Mouse (Mus musculus): ENCODE measurements around the gene Tigd3. TPM values are rescaled to one million over a fixed set of nuclear protein-coding genes. Genes with fewer than 3 reads are reported as not detected.
A peak's percentile ranks its signal among the peaks of the same experiment; 100 is the strongest.

Gene Tigd3
- polyA plus RNA-seq, 1 experiment from 2014 or later: 1.4 TPM

DNA sequence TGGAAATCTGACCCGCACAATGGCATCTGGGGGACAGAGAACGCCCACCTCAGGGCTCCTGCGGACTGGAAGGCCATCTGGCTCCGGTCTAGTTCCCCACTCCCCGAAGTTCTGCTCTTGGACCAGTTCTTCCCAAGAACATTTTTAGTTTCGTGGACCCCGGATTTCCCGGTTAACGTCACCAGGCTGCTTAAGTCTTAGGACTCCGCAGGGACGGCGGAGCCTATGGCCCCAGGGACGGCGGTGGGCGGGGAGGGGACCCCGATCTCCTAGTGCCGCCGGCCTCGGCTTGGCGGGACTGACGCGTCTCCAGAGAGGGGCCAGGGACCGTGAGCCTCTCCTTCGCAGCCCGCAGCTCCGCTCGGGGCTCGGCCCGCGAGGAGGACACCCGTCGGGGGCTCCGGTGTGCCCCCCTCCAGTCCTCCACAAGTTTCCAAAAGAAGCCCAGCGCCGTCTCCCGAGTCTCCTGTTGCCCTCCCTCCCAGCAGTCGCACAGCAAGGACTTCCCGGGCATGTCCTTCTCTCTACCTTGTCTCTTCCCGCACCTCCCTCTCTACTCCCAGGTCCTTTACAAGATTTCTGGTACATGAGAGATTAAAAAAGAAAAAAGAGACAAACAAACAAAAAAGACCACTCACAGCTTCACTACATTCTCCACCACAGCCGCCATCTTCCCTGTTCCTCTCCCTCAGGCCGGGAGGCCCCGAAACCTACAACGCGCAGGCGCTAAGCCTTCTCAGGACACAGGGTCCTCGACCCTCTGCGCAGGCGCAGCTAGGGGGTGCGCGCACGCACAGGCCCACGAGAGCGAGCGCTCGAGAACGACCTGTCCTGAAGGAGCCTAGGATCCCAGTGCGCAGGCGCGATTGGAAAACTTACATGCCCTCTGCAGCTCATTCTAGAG is 18.4 kb upstream of the Tigd3 start:
- under 1% methylated on average over 52 of the region's 59 CpGs for WGBS
- H3K4me1 ChIP-seq (ENCODE audit: control insufficient read depth, insufficient read depth, low read length): peaks cover 23% of the 10 kb centered on the region
- peak overlapping the region; percentile 77 for H3K4me3 ChIP-seq (ENCODE audit: low read depth, low read length)
- no peaks in the 10 kb centered on the region for H3K27me3 ChIP-seq (replicated peaks; ENCODE audit: control insufficient read depth, insufficient read depth, low read length)
- peaks cover 9% of the 10 kb centered on the region for H3K36me3 ChIP-seq (ENCODE audit: control insufficient read depth, insufficient read depth, low read length)
- H3K9ac ChIP-seq (ENCODE audit: low read depth, low read length): peak overlapping the region; percentile 92
- peak overlapping the region; percentile 86 for H3K27ac ChIP-seq (replicated peaks; ENCODE audit: low read depth, low read length)
- peak overlapping the region; percentile 87 for H3K4me2 ChIP-seq (ENCODE audit: low read depth, low read length)
- H3K9me3 ChIP-seq (ENCODE audit: control insufficient read depth, low read length): no peaks in the 10 kb centered on the region
- peak; percentile 96 for ATAC-seq (ENCODE audit: low read depth)
- DNase-seq (ENCODE audit: low spot score): peak; percentile 100

GRCm38 (mm10) chr19:5911430-5912102 is 17.6 kb upstream of the Tigd3 start:
- Histone ChIP-seq H3K9me3 (ENCODE audit: control insufficient read depth, low read length) (no peaks in the 10 kb centered on the region), H3K36me3 (ENCODE audit: control insufficient read depth, insufficient read depth, low read length) (peaks cover 11% of the 10 kb centered on the region), H3K4me3 (ENCODE audit: low read depth, low read length) (peak overlapping the region; percentile 77), H3K4me1 (ENCODE audit: control insufficient read depth, insufficient read depth, low read length) (peaks cover 23% of the 10 kb centered on the region), H3K27me3 (replicated peaks; ENCODE audit: control insufficient read depth, insufficient read depth, low read length) (no peaks in the 10 kb centered on the region), H3K4me2 (ENCODE audit: low read depth, low read length) (peak overlapping the region; percentile 87), H3K9ac (ENCODE audit: low read depth, low read length) (peak overlapping the region; percentile 92), H3K27ac (replicated peaks; ENCODE audit: low read depth, low read length) (peak overlapping the region; percentile 86)
- DNase-seq (ENCODE audit: low spot score) (no peak), ATAC-seq (ENCODE audit: low read depth) (no peak)
- WGBS: 5% methylated on average over 14 of the region's 14 CpGs

GRCm38 (mm10) chr19:5910221-5910620 is 16.3 kb upstream of the Tigd3 start:
- ATAC-seq (ENCODE audit: low read depth): peak; percentile 16; the same call in 1 of the 2 replicates
- Histone ChIP-seq H3K9me3 (ENCODE audit: control insufficient read depth, low read length) (no peaks in the 10 kb centered on the region), H3K36me3 (ENCODE audit: control insufficient read depth, insufficient read depth, low read length) (peaks cover 25% of the 10 kb centered on the region), H3K4me1 (ENCODE audit: control insufficient read depth, insufficient read depth, low read length) (peaks cover 23% of the 10 kb centered on the region), H3K27ac (replicated peaks; ENCODE audit: low read depth, low read length) (peak overlapping the region; percentile 9; the same call in 1 of the 2 replicates), H3K9ac (ENCODE audit: low read depth, low read length) (peak overlapping the region; percentile 31; the same call in 1 of the 2 replicates), H3K4me3 (ENCODE audit: low read depth, low read length) (peak overlapping the region; percentile 77), H3K27me3 (replicated peaks; ENCODE audit: control insufficient read depth, insufficient read depth, low read length) (no peaks in the 10 kb centered on the region), H3K4me2 (ENCODE audit: low read depth, low read length) (peak overlapping the region; percentile 87)
- peak; percentile 73 for DNase-seq (ENCODE audit: low spot score)
- WGBS: 38% methylated on average over 6 of the region's 6 CpGs

GRCm38 (mm10) chr19:5907275-5907674 is 13.3 kb upstream of the Tigd3 start:
- H3K27me3 ChIP-seq (replicated peaks; ENCODE audit: control insufficient read depth, insufficient read depth, low read length): no peaks in the 10 kb centered on the region
- no peak for ATAC-seq (ENCODE audit: low read depth)

GRCm38 (mm10) chr19:5893282-5894001 is 507 bp downstream of the Tigd3 start:
- ATAC-seq (ENCODE audit: low read depth): peak; percentile 32; the same call in 1 of the 2 replicates

More at GRCm38 (mm10) chr19:5907275-5907674, 13.3 kb upstream of the Tigd3 start:
- 76% methylated on average over 3 of the region's 3 CpGs for WGBS
- DNase-seq (ENCODE audit: low spot score): no peak
- no peak overlapping the region for H3K9ac ChIP-seq (ENCODE audit: low read depth, low read length)
- peaks cover 54% of the 10 kb centered on the region for H3K36me3 ChIP-seq (ENCODE audit: control insufficient read depth, insufficient read depth, low read length)
- no peak overlapping the region for H3K27ac ChIP-seq (replicated peaks; ENCODE audit: low read depth, low read length)
- H3K9me3 ChIP-seq (ENCODE audit: control insufficient read depth, low read length): no peaks in the 10 kb centered on the region
- H3K4me1 ChIP-seq (ENCODE audit: control insufficient read depth, insufficient read depth, low read length): peaks cover 20% of the 10 kb centered on the region
- H3K4me2 ChIP-seq (ENCODE audit: low read depth, low read length): no peak overlapping the region
- no peak overlapping the region for H3K4me3 ChIP-seq (ENCODE audit: low read depth, low read length)

GRCm38 (mm10) chr19:5892735-5893134 is 1.2 kb downstream of the Tigd3 start:
- H3K27me3 ChIP-seq (replicated peaks; ENCODE audit: control insufficient read depth, insufficient read depth, low read length): no peaks in the 10 kb centered on the region
- H3K9me3 ChIP-seq (ENCODE audit: control insufficient read depth, low read length): no peaks in the 10 kb centered on the region
- no peak for DNase-seq (ENCODE audit: low spot score)
- no peak for ATAC-seq (ENCODE audit: low read depth)
- WGBS: 94% methylated on average over 13 of the region's 13 CpGs
- H3K9ac ChIP-seq (ENCODE audit: low read depth, low read length): no peak overlapping the region
- H3K36me3 ChIP-seq (ENCODE audit: control insufficient read depth, insufficient read depth, low read length): peaks cover 33% of the 10 kb centered on the region
- H3K27ac ChIP-seq (replicated peaks; ENCODE audit: low read depth, low read length): no peak overlapping the region
- H3K4me3 ChIP-seq (ENCODE audit: low read depth, low read length): no peak overlapping the region
- H3K4me2 ChIP-seq (ENCODE audit: low read depth, low read length): peak overlapping the region; percentile 82
- H3K4me1 ChIP-seq (ENCODE audit: control insufficient read depth, insufficient read depth, low read length): 0 out of 2 replicates have a peak, but pooled peaks cover 4% of the 10 kb centered on the region

More at GRCm38 (mm10) chr19:5893282-5894001, 507 bp downstream of the Tigd3 start:
- Histone ChIP-seq H3K9ac (ENCODE audit: low read depth, low read length) (peak overlapping the region; percentile 86), H3K4me1 (ENCODE audit: control insufficient read depth, insufficient read depth, low read length) (0 out of 2 replicates have a peak, but pooled peaks cover 4% of the 10 kb centered on the region), H3K4me2 (ENCODE audit: low read depth, low read length) (peak overlapping the region; percentile 82), H3K9me3 (ENCODE audit: control insufficient read depth, low read length) (no peaks in the 10 kb centered on the region), H3K4me3 (ENCODE audit: low read depth, low read length) (peak overlapping the region; percentile 63), H3K36me3 (ENCODE audit: control insufficient read depth, insufficient read depth, low read length) (peaks cover 37% of the 10 kb centered on the region), H3K27me3 (replicated peaks; ENCODE audit: control insufficient read depth, insufficient read depth, low read length) (no peaks in the 10 kb centered on the region), H3K27ac (replicated peaks; ENCODE audit: low read depth, low read length) (no peak overlapping the region)
- DNase-seq (ENCODE audit: low spot score): no peak
- WGBS: 27% methylated on average over 11 of the region's 31 CpGs

- Histone ChIP-seq H3K27ac (replicated peaks; ENCODE audit: low read depth, low read length) (no peak overlapping the region), H3K36me3 (ENCODE audit: control insufficient read depth, insufficient read depth, low read length) (peaks cover 28% of the 10 kb centered on the region), H3K9ac (ENCODE audit: low read depth, low read length) (no peak overlapping the region), H3K4me3 (ENCODE audit: low read depth, low read length) (no peak overlapping the region), H3K4me1 (ENCODE audit: control insufficient read depth, insufficient read depth, low read length) (0 out of 2 replicates have a peak, but pooled peaks cover 4% of the 10 kb centered on the region), H3K9me3 (ENCODE audit: control insufficient read depth, low read length) (no peaks in the 10 kb centered on the region), H3K4me2 (ENCODE audit: low read depth, low read length) (no peak overlapping the region), H3K27me3 (replicated peaks; ENCODE audit: control insufficient read depth, insufficient read depth, low read length) (no peaks in the 10 kb centered on the region)
- no peak for DNase-seq (ENCODE audit: low spot score)
- WGBS: 91% methylated on average over 7 of the region's 7 CpGs
- no peak for ATAC-seq (ENCODE audit: low read depth)
Measured at GRCm38 (mm10) chr19:5892262-5892661, 1.7 kb downstream of the Tigd3 start.
